ENCODE assay signal across 11 mouse cellular contexts in the genomic region with DNA sequence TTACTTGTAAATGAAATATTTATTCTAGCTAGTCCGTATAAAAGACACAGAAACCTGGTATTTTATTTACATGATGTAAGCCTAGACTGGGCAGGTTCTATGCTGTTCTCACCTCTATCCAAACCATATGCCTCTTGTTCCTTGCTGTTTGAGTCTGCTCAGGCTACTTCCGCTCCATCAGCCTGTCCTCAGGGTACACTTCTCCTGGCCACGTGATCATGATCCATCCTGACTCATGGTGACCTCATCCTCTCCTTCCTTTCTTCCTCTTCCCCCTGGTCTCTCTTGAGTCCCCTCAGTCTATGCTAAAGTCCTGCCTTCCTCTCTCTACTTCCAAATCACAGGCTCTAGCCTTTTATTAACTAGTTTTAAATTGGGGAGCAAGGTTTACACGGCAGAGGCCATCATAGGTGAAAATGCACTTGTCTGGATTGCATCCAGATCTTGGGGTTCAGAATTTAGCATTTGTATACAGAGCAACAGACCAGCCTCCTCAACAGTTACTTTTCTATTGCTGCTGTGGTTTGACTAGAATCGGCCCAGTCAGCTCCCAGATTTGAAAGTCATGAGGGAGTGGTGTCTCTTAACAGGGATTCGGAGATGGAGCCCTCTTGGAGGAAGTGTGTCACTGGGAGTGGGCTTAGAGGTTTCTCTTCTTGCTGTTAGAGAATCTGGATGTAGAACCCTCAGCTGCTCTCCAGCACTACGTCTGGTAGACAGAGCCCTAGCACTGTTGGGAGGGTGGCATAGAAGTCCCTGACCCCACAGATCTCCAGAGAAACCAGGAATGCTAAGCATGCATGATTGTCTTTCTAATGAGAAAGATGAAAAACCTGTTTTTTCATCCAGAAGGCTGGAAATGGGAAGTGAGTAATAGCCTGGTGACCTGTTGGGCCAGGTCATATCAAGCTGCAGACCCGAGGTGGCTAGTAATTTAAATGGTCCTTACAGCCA. TPM values are rescaled to one million over a fixed set of nuclear protein-coding genes. Genes with fewer than 3 reads are reported as not detected.
DNase-seq lines count a peak whose midpoint lies in the region; ATAC-seq and TF ChIP-seq lines count a peak whose summit lies in the region.
"Had no signal": no experiment of that assay in that cellular context is flagged by ENCODE, and none has a peak within 500 bp of the region (broad histone marks: within the 10 kb centered on the region; RNA-seq: fewer than 3 reads in every experiment).

No protein-coding gene starts in this region.

- 0 out of 2 replicates have a peak overlapping the region, but pooled peaks have one; percentile 0 for H3K9ac ChIP-seq in forebrain, embryonic 13.5 days
- H3K9ac ChIP-seq in forebrain, embryonic 11.5 days (ENCODE audit: low read length): no peak overlapping the region
- H3K9ac ChIP-seq in stomach, postnatal 0 days (ENCODE audit: low read length): no peak overlapping the region
- no peak overlapping the region for H3K9ac ChIP-seq in forebrain, postnatal 0 days
- H3K9ac ChIP-seq: heart, embryonic 15.5 days had no signal

- no peaks in the 10 kb centered on the region for H3K27me3 ChIP-seq in forebrain, embryonic 13.5 days
- H3K27me3 ChIP-seq in forebrain, embryonic 11.5 days (ENCODE audit: control insufficient read depth, insufficient read depth, low read length): no peaks in the 10 kb centered on the region
- no peaks in the 10 kb centered on the region for H3K27me3 ChIP-seq in stomach, postnatal 0 days (ENCODE audit: control insufficient read depth, insufficient read depth, low read length)
- no peaks in the 10 kb centered on the region for H3K27me3 ChIP-seq in forebrain, postnatal 0 days (ENCODE audit: insufficient read depth, low read length)
- H3K27me3 ChIP-seq: heart, embryonic 15.5 days; liver, embryonic 15.5 days had no signal

- no peak overlapping the region for H3K4me3 ChIP-seq in forebrain, embryonic 13.5 days
- no peak overlapping the region for H3K4me3 ChIP-seq in forebrain, embryonic 11.5 days (ENCODE audit: low read depth, low read length)
- H3K4me3 ChIP-seq in stomach, postnatal 0 days (ENCODE audit: low read depth, low read length): no peak overlapping the region
- H3K4me3 ChIP-seq in forebrain, postnatal 0 days (ENCODE audit: low read depth, low read length): no peak overlapping the region
- H3K4me3 ChIP-seq: heart, embryonic 15.5 days; liver, embryonic 15.5 days had no signal

- 77% methylated on average over 8 of the region's 8 CpGs for WGBS in forebrain, embryonic 13.5 days
- WGBS in forebrain, embryonic 11.5 days: 77% methylated on average over 8 of the region's 8 CpGs
- WGBS in stomach, postnatal 0 days: 57% methylated on average over 8 of the region's 8 CpGs
- 77% methylated on average over 8 of the region's 8 CpGs for WGBS in forebrain, postnatal 0 days

- peaks cover 38% of the 10 kb centered on the region for H3K4me1 ChIP-seq in forebrain, embryonic 13.5 days
- H3K4me1 ChIP-seq in forebrain, embryonic 11.5 days (replicated peaks; ENCODE audit: control insufficient read depth, insufficient read depth, low read length): peaks cover 10% of the 10 kb centered on the region; the same call in 1 of the 2 replicates
- 0 out of 2 replicates have a peak, but pooled peaks cover 5% of the 10 kb centered on the region for H3K4me1 ChIP-seq in stomach, postnatal 0 days (replicated peaks; ENCODE audit: control insufficient read depth, insufficient read depth)
- peaks cover 10% of the 10 kb centered on the region for H3K4me1 ChIP-seq in forebrain, postnatal 0 days (ENCODE audit: insufficient read depth)

- no peaks in the 10 kb centered on the region for H3K36me3 ChIP-seq in forebrain, embryonic 13.5 days (ENCODE audit: poor library complexity, severe bottlenecking)
- no peaks in the 10 kb centered on the region for H3K36me3 ChIP-seq in forebrain, embryonic 11.5 days (ENCODE audit: control insufficient read depth, insufficient read depth, low read length)
- H3K36me3 ChIP-seq in stomach, postnatal 0 days (ENCODE audit: control insufficient read depth, insufficient read depth, low read length): no peaks in the 10 kb centered on the region
- no peaks in the 10 kb centered on the region for H3K36me3 ChIP-seq in forebrain, postnatal 0 days (ENCODE audit: insufficient read depth)
- H3K36me3 ChIP-seq: heart, embryonic 15.5 days; liver, embryonic 15.5 days had no signal

- DNase-seq in forebrain, embryonic 11.5 days (ENCODE audit: low spot score): no peak
- DNase-seq in lung, postnatal 36 days: peak; percentile 70
- no peak for DNase-seq in lung, postnatal 10 days
- DNase-seq in stomach, postnatal 0 days (ENCODE audit: low spot score): no peak
- no peak for DNase-seq in forebrain, postnatal 0 days
- DNase-seq in kidney, postnatal 25 days: no peak
- DNase-seq: kidney, postnatal 14 days had no signal

- no peak for ATAC-seq in forebrain, embryonic 13.5 days
- ATAC-seq in forebrain, embryonic 11.5 days (replicated peaks; ENCODE audit: low FRiP score): no peak
- ATAC-seq in granulocyte monocyte progenitor cell, adult 5-6 weeks (replicated peaks; ENCODE audit: poor library complexity, severe bottlenecking): peak; percentile 87
- ATAC-seq in stomach, postnatal 0 days (ENCODE audit: low FRiP score, low TSS enrichment): peak; percentile 46
- no peak for ATAC-seq in forebrain, postnatal 0 days

- no peak for TF ChIP-seq CTCF in stomach, postnatal 0 days (IDR thresholded peaks at IDR 0.05; ENCODE audit: low read depth)
- TF ChIP-seq CTCF in forebrain, postnatal 0 days (IDR thresholded peaks at IDR 0.05; ENCODE audit: low read depth): no peak

- no peak overlapping the region for H3K27ac ChIP-seq in forebrain, embryonic 13.5 days
- no peak overlapping the region for H3K27ac ChIP-seq in forebrain, embryonic 11.5 days (ENCODE audit: low read depth, low read length)
- H3K27ac ChIP-seq in stomach, postnatal 0 days (replicated peaks): no peak overlapping the region
- H3K27ac ChIP-seq in forebrain, postnatal 0 days (ENCODE audit: low read depth, low read length): no peak overlapping the region
- H3K27ac ChIP-seq: heart, embryonic 15.5 days; liver, embryonic 15.5 days had no signal

- TF ChIP-seq EP300 in stomach, postnatal 0 days (optimal IDR thresholded peaks at IDR 0.05): no peak

- H3K4me2 ChIP-seq in forebrain, embryonic 13.5 days: no peak overlapping the region
- H3K4me2 ChIP-seq in forebrain, embryonic 11.5 days (ENCODE audit: low read depth, low read length, severe bottlenecking): no peak overlapping the region
- H3K4me2 ChIP-seq in stomach, postnatal 0 days (replicated peaks; ENCODE audit: low read depth): no peak overlapping the region
- no peak overlapping the region for H3K4me2 ChIP-seq in forebrain, postnatal 0 days (ENCODE audit: low read depth)
- H3K4me2 ChIP-seq: heart, embryonic 15.5 days had no signal

- H3K9me3 ChIP-seq in forebrain, embryonic 13.5 days (replicated peaks): no peaks in the 10 kb centered on the region
- H3K9me3 ChIP-seq in forebrain, embryonic 11.5 days (ENCODE audit: control insufficient read depth, low read length): no peaks in the 10 kb centered on the region
- no peaks in the 10 kb centered on the region for H3K9me3 ChIP-seq in stomach, postnatal 0 days (ENCODE audit: control insufficient read depth, low read length)
- H3K9me3 ChIP-seq in forebrain, postnatal 0 days (ENCODE audit: low read length): no peaks in the 10 kb centered on the region
- H3K9me3 ChIP-seq: heart, embryonic 15.5 days; liver, embryonic 15.5 days had no signal

RNA-seq across cellular contexts. Expression of a gene that starts 6.1 kb away (rescaled TPM):
- polyA plus RNA-seq in forebrain, embryonic 13.5 days (2015; fragmentation: Nextera tagmentation; extraction: Ambion mirVana): 10.7 and 11.0 TPM in 2 replicates
- polyA plus RNA-seq in forebrain, embryonic 11.5 days (2014; fragmentation: Nextera tagmentation; extraction: Ambion mirVana): 14.3 and 15.8 TPM in 2 replicates
- 5.1 and 11.2 TPM in 2 replicates for total RNA-seq in granulocyte monocyte progenitor cell, adult 5-6 weeks (2014; fragmentation: Nextera tagmentation)
- 3.3 and 4.4 TPM in 2 replicates for total RNA-seq in granulocyte monocyte progenitor cell, adult 5-6 weeks (2017)
- polyA plus RNA-seq in stomach, postnatal 0 days (2015; fragmentation: Nextera tagmentation; extraction: Ambion mirVana): 3.2 and 3.4 TPM in 2 replicates
- total RNA-seq in forebrain, postnatal 0 days (2014; rRNA removed): 9.0 and 12.2 TPM in 2 replicates
- polyA plus RNA-seq in forebrain, postnatal 0 days (2015; fragmentation: Nextera tagmentation; extraction: Ambion mirVana): 3.6 and 3.9 TPM in 2 replicates

RNA-seq across cellular contexts. Expression of a gene that starts 6.3 kb away (rescaled TPM):
- polyA plus RNA-seq in forebrain, embryonic 13.5 days (2015; fragmentation: Nextera tagmentation; extraction: Ambion mirVana): 13.2 and 13.3 TPM in 2 replicates
- polyA plus RNA-seq in forebrain, embryonic 11.5 days (2014; fragmentation: Nextera tagmentation; extraction: Ambion mirVana): 16.5 and 18.7 TPM in 2 replicates
- 11.4 and 41.6 TPM in 2 replicates for total RNA-seq in granulocyte monocyte progenitor cell, adult 5-6 weeks (2014; fragmentation: Nextera tagmentation)
- 2,701 and 3,178 TPM in 2 replicates for total RNA-seq in granulocyte monocyte progenitor cell, adult 5-6 weeks (2017)
- polyA plus RNA-seq in stomach, postnatal 0 days (2015; fragmentation: Nextera tagmentation; extraction: Ambion mirVana): 3.1 and 6.2 TPM in 2 replicates
- total RNA-seq in forebrain, postnatal 0 days (2014; rRNA removed): 471 and 484 TPM in 2 replicates
- 1.9 and 2.2 TPM in 2 replicates for polyA plus RNA-seq in forebrain, postnatal 0 days (2015; fragmentation: Nextera tagmentation; extraction: Ambion mirVana)

RNA-seq across cellular contexts. Expression of a gene that starts 7.3 kb away (rescaled TPM):
- 0.78 and 2.2 TPM in 2 replicates for polyA plus RNA-seq in forebrain, embryonic 13.5 days (2015; fragmentation: Nextera tagmentation; extraction: Ambion mirVana)
- 0.71 TPM in 1 of 2 replicates, not detected in the other for polyA plus RNA-seq in forebrain, embryonic 11.5 days (2014; fragmentation: Nextera tagmentation; extraction: Ambion mirVana)
- total RNA-seq in granulocyte monocyte progenitor cell, adult 5-6 weeks (2014; fragmentation: Nextera tagmentation): 2.9 and 4.4 TPM in 2 replicates
- total RNA-seq in granulocyte monocyte progenitor cell, adult 5-6 weeks (2017): 239 TPM in 2 replicates
- 0.68 TPM in 1 of 2 replicates, not detected in the other for polyA plus RNA-seq in stomach, postnatal 0 days (2015; fragmentation: Nextera tagmentation; extraction: Ambion mirVana)
- 166 and 395 TPM in 2 replicates for total RNA-seq in forebrain, postnatal 0 days (2014; rRNA removed)
- polyA plus RNA-seq in forebrain, postnatal 0 days (2015; fragmentation: Nextera tagmentation; extraction: Ambion mirVana): 1.2 TPM in 1 of 2 replicates, not detected in the other

RNA-seq across cellular contexts. Expression of a gene that starts 7.5 kb away (rescaled TPM):
- polyA plus RNA-seq in forebrain, embryonic 13.5 days (2015; fragmentation: Nextera tagmentation; extraction: Ambion mirVana): 82.2 and 86.6 TPM in 2 replicates
- 75.7 and 83.7 TPM in 2 replicates for polyA plus RNA-seq in forebrain, embryonic 11.5 days (2014; fragmentation: Nextera tagmentation; extraction: Ambion mirVana)
- total RNA-seq in granulocyte monocyte progenitor cell, adult 5-6 weeks (2014; fragmentation: Nextera tagmentation): 9.4 and 44.0 TPM in 2 replicates
- total RNA-seq in granulocyte monocyte progenitor cell, adult 5-6 weeks (2017): 45.3 and 56.0 TPM in 2 replicates
- 53.6 and 55.1 TPM in 2 replicates for polyA plus RNA-seq in stomach, postnatal 0 days (2015; fragmentation: Nextera tagmentation; extraction: Ambion mirVana)
- total RNA-seq in forebrain, postnatal 0 days (2014; rRNA removed): 31.4 and 40.2 TPM in 2 replicates
- 67.7 and 75.8 TPM in 2 replicates for polyA plus RNA-seq in forebrain, postnatal 0 days (2015; fragmentation: Nextera tagmentation; extraction: Ambion mirVana)

RNA-seq across cellular contexts. Expression of a gene that starts 12.0 kb away (rescaled TPM):
- 14.7 and 15.0 TPM in 2 replicates for polyA plus RNA-seq in forebrain, embryonic 13.5 days (2015; fragmentation: Nextera tagmentation; extraction: Ambion mirVana)
- polyA plus RNA-seq in forebrain, embryonic 11.5 days (2014; fragmentation: Nextera tagmentation; extraction: Ambion mirVana): 12.8 and 14.8 TPM in 2 replicates
- total RNA-seq in granulocyte monocyte progenitor cell, adult 5-6 weeks (2014; fragmentation: Nextera tagmentation): 35.5 and 102 TPM in 2 replicates
- 160 and 202 TPM in 2 replicates for total RNA-seq in granulocyte monocyte progenitor cell, adult 5-6 weeks (2017)
- 1.2 and 2.8 TPM in 2 replicates for polyA plus RNA-seq in stomach, postnatal 0 days (2015; fragmentation: Nextera tagmentation; extraction: Ambion mirVana)
- total RNA-seq in forebrain, postnatal 0 days (2014; rRNA removed): 52.3 and 90.8 TPM in 2 replicates
- 0.84 and 1.3 TPM in 2 replicates for polyA plus RNA-seq in forebrain, postnatal 0 days (2015; fragmentation: Nextera tagmentation; extraction: Ambion mirVana)

Comparison
In these comparisons a context has a peak if more than half of its experiments do, and no peak if none do; other contexts are left out.
1. ATAC-seq: peak in granulocyte monocyte progenitor cell, adult 5-6 weeks (single experiment) and stomach, postnatal 0 days (single experiment); none in forebrain, embryonic 13.5 days (single experiment), forebrain, embryonic 11.5 days (single experiment) and forebrain, postnatal 0 days (single experiment).